Mouse (Mus musculus) adrenal gland, postnatal 0 days (tissue): Measurements from ENCODE around the gene Olfr703. TPM values are rescaled to one million over a fixed set of nuclear protein-coding genes. Genes with fewer than 3 reads are reported as not detected.

Experiments
- polyA plus RNA-seq: library from polyadenylated mRNA; unstranded; fragments of >200 nt; fragmentation: Nextera tagmentation; extraction: Ambion mirVana; gene quantifications from 2 replicates; pipeline ENCODE4 v1.2.1, GENCODE M21; 2015

The Olfr703 gene
- not detected in 2 replicates for polyA plus RNA-seq

GRCm38 (mm10) chr7:106843060-106843459 is at the start of gene Olfr703:
Gene Olfr703, plus strand, starts transcription at chr7:106843360.

GRCm38 (mm10) chr7:106808734-106809133 is 34.4 kb upstream of the Olfr703 start, which contains the start of gene Olfr700:
Gene Olfr700, minus strand, starts transcription at chr7:106808834.

GRCm38 (mm10) chr7:106813829-106814228 is 29.3 kb upstream of the Olfr703 start, which contains the start of gene Olfr701:
Gene Olfr701, plus strand, starts transcription at chr7:106814129.

GRCm38 (mm10) chr7:106833793-106834192 is 9.4 kb upstream of the Olfr703 start, which contains the start of gene Olfr702:
Gene Olfr702, minus strand, starts transcription at chr7:106833893.

GRCm38 (mm10) chr7:106862885-106863284 is 19.7 kb downstream of the Olfr703 start, which contains the start of gene Olfr704:
Gene Olfr704, plus strand, starts transcription at chr7:106863185.

GRCm38 (mm10) chr7:106876791-106877190 is 33.6 kb downstream of the Olfr703 start, which contains the start of gene Olfr705:
Gene Olfr705, minus strand, starts transcription at chr7:106876891.

GRCm38 (mm10) chr7:106888062-106888461 is 44.9 kb downstream of the Olfr703 start, which contains the start of gene Olfr706:
Gene Olfr706, minus strand, starts transcription at chr7:106888162.

Other genes with a start within 250 kb of the Olfr703 start
- gene Olfr693, start 162.8 kb upstream of the Olfr703 start, polyA plus RNA-seq, result not detected in 2 replicates
- not detected in 2 replicates for gene Olfr694, start 151.5 kb upstream of the Olfr703 start, polyA plus RNA-seq
- gene Olfr695, start 127.0 kb upstream of the Olfr703 start, polyA plus RNA-seq, result not detected in 2 replicates
- gene Olfr697, start 100.9 kb upstream of the Olfr703 start, polyA plus RNA-seq, result not detected in 2 replicates
- not detected in 2 replicates for gene Olfr698, start 88.0 kb upstream of the Olfr703 start, polyA plus RNA-seq
- not detected in 2 replicates for gene Olfr699, start 50.2 kb upstream of the Olfr703 start, polyA plus RNA-seq
- not detected in 2 replicates for gene Olfr700, start 34.5 kb upstream of the Olfr703 start, polyA plus RNA-seq
- gene Olfr701, start 29.2 kb upstream of the Olfr703 start, polyA plus RNA-seq, result not detected in 2 replicates
- gene Olfr702, start 9.5 kb upstream of the Olfr703 start, polyA plus RNA-seq, result not detected in 2 replicates
- not detected in 2 replicates for gene Olfr704, start 19.8 kb downstream of the Olfr703 start, polyA plus RNA-seq
- gene Olfr705, start 33.5 kb downstream of the Olfr703 start, polyA plus RNA-seq, result not detected in 2 replicates
- gene Olfr706, start 44.8 kb downstream of the Olfr703 start, polyA plus RNA-seq, result not detected in 2 replicates
- gene Olfr707, start 57.9 kb downstream of the Olfr703 start, polyA plus RNA-seq, result not detected in 2 replicates
- not detected in 2 replicates for gene Olfr1532-ps1, start 64.6 kb downstream of the Olfr703 start, polyA plus RNA-seq
- gene Olfr709-ps1, start 88.9 kb downstream of the Olfr703 start, polyA plus RNA-seq, result not detected in 2 replicates
- not detected in 2 replicates for gene Olfr710, start 105.0 kb downstream of the Olfr703 start, polyA plus RNA-seq
- gene Olfr6, start 120.6 kb downstream of the Olfr703 start, polyA plus RNA-seq, result not detected in 2 replicates
- gene Olfr711, start 132.1 kb downstream of the Olfr703 start, polyA plus RNA-seq, result not detected in 2 replicates
- gene Olfr2, start 162.7 kb downstream of the Olfr703 start, polyA plus RNA-seq, result not detected in 2 replicates
- gene Olfr713, start 187.8 kb downstream of the Olfr703 start, polyA plus RNA-seq, result not detected in 2 replicates
- gene Olfr714, start 227.6 kb downstream of the Olfr703 start, polyA plus RNA-seq, result not detected in 2 replicates
- gene Olfr17, start 249.9 kb downstream of the Olfr703 start, polyA plus RNA-seq, result not detected in 2 replicates